Mouse (Mus musculus) hindbrain, embryonic 16.5 days (tissue): ENCODE measurements at regions not wholly inside any gene's neighbourhood (a gene's known extent, or its start where the extent isn't known, plus 50 kb on each side); places are given as distances from the start of the nearest gene placed in this dataset.

Source experiments
- ATAC-seq: fragments of 200-750 bp; cut with Nextera tagmentation; 2 replicates; pipeline ENCODE4 v1.8.0; 2017; ENCODE audit warnings: moderate TSS enrichment, moderate library complexity
- H3K27ac ChIP-seq: fragments of 300-500 bp; sonication (generic); 2 replicates; pipeline ENCODE4 v1.5.1; 2014; ENCODE audit warnings: low read depth, mild to moderate bottlenecking, control low read depth, low read length, moderate library complexity
- H3K27me3 ChIP-seq: fragments of 300-500 bp; sonication (generic); replicated peaks from 2 replicates; pipeline ENCODE4 v1.6.1; 2014; ENCODE audit warnings: low read length; ENCODE audit not compliant: control insufficient read depth, insufficient read depth
- H3K36me3 ChIP-seq: fragments of 300-500 bp; sonication (generic); 2 replicates; pipeline ENCODE4 v1.6.1; 2014; ENCODE audit warnings: mild to moderate bottlenecking, low read length, moderate library complexity, mixed read lengths; ENCODE audit not compliant: control insufficient read depth, insufficient read depth
- H3K4me1 ChIP-seq: fragments of 300-500 bp; sonication (generic); 2 replicates; pipeline ENCODE4 v1.6.1; 2014; ENCODE audit warnings: low read depth, low read length; ENCODE audit not compliant: control insufficient read depth, insufficient read depth
- H3K4me2 ChIP-seq: fragments of 300-500 bp; sonication (generic); 2 replicates; pipeline ENCODE4 v1.6.1; 2014; ENCODE audit warnings: mild to moderate bottlenecking, low read length, control low read depth, moderate library complexity
- H3K4me3 ChIP-seq: fragments of 300-500 bp; sonication (generic); 2 replicates; pipeline ENCODE4 v1.5.1; 2014; ENCODE audit warnings: mild to moderate bottlenecking, low read length, control low read depth, moderate library complexity
- H3K9ac ChIP-seq: fragments of 300-500 bp; sonication (generic); 2 replicates; pipeline ENCODE4 v1.6.1; 2014; ENCODE audit warnings: low read depth, mild to moderate bottlenecking, control low read depth, low read length, moderate library complexity
- H3K9me3 ChIP-seq: fragments of 300-500 bp; sonication (generic); 2 replicates; pipeline ENCODE4 v1.6.1; 2014; ENCODE audit warnings: mild to moderate bottlenecking, low read length, moderate library complexity; ENCODE audit not compliant: control insufficient read depth
- WGBS: fragments of 180-500 bp; shearing (Covaris S2); extraction: QIAGEN DNeasy Blood & Tissue Kit; methylation state at CpG from one replicate; pipeline ENCODE4 v1.1.7; 2014; 5-methylcytosine and 5-hydroxymethylcytosine counted together

DNA sequence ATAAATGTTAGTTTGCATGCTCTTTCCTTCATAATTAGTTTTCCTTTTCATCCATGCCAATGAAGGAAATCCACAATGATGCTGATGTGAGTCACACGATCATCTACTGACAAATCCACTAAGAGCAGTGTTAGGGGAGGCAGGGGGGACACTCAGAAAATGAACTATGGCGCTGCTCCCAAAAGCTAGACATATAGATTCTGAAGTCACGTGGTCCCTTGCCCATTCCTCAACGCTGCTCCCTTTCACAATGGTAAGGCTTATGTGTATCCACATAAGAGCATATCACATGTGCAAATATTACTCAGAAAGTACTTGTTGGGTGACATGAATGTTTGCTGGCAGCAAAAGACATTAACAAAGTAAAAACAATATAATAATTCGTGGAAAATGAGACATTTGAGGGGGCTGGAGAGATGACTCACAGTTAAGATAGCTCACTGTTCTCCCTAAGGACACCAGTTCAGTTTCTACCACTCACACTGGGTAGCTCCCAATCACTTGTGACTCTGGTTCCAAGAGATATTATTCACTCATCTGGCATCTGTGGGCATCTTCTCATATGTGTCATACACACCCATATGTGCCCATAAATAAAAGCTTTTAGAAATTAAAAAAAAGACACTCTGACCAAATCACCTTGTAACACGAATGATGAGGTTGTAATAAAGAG, 88.3 kb upstream of the Ccdc190 start:
- no peaks in the 10 kb centered on the region for H3K9me3 ChIP-seq
- H3K4me1 ChIP-seq = no peaks in the 10 kb centered on the region
- no peak for ATAC-seq
- H3K4me2 ChIP-seq = no peak overlapping the region
- no peaks in the 10 kb centered on the region for H3K27me3 ChIP-seq
- no peak overlapping the region for H3K4me3 ChIP-seq
- no peak overlapping the region for H3K27ac ChIP-seq
- 81% methylated on average over 6 of the region's 6 CpGs for WGBS
- H3K9ac ChIP-seq = no peak overlapping the region
- no peaks in the 10 kb centered on the region for H3K36me3 ChIP-seq

DNA sequence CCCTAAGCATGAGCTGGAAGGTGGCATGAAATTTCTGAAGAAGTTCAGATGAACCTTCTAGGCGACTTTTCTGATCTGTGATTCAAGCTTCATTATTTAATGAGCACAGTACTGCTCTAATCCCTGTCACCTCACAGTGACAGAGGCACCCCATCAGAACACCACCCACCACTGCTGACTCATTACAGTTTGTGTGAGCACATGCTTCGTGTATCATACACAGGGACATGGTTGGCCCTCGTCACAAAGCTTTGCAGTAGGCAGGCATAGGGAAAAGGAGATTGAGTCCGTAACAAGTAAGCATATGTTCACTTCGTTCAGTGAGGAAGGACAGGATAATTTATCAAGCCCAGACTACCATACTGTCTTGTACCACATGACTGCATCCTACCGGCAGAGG, 85.9 kb upstream of the Rgs4 start:
- no peak overlapping the region for H3K27ac ChIP-seq
- H3K27me3 ChIP-seq = no peaks in the 10 kb centered on the region
- no peak overlapping the region for H3K4me3 ChIP-seq
- no peaks in the 10 kb centered on the region for H3K9me3 ChIP-seq
- H3K36me3 ChIP-seq = no peaks in the 10 kb centered on the region
- no peak overlapping the region for H3K4me2 ChIP-seq
- no peak overlapping the region for H3K9ac ChIP-seq
- no peaks in the 10 kb centered on the region for H3K4me1 ChIP-seq
- WGBS = 71% methylated on average over 6 of the region's 6 CpGs
- no peak for ATAC-seq

- Histone ChIP-seq H3K9me3 (no peaks in the 10 kb centered on the region), H3K4me3 (no peak overlapping the region), H3K27me3 (no peaks in the 10 kb centered on the region), H3K36me3 (no peaks in the 10 kb centered on the region), H3K4me2 (no peak overlapping the region), H3K4me1 (no peaks in the 10 kb centered on the region), H3K9ac (no peak overlapping the region), H3K27ac (no peak overlapping the region)
- WGBS = 72% methylated on average over 8 of the region's 8 CpGs
- ATAC-seq = no peak
These were observed 84.1 kb upstream of the Rgs4 start for GRCm38 (mm10) chr1:169831326-169832066.

DNA sequence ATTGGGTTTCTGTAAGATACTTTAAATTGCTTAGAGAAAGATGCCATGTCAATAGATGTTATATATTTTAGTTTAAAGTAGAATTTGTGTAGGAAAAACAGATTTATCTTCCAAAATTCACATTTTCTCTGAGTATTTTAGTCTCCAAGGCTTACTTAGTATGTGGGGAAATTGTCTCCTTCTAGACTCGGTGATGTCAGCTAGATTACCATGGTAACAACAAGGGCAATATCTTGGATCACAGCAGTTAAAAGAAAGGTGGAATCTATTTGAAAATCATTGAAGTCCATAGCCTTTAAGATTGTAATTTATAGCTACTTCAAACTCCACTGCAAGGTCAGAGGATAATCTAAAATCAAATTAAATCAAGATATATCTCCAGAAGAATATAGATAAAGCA, 83.2 kb upstream of the Rgs4 start:
- no peaks in the 10 kb centered on the region for H3K9me3 ChIP-seq
- H3K27me3 ChIP-seq = no peaks in the 10 kb centered on the region
- peak; percentile 73 for ATAC-seq
- no peak overlapping the region for H3K27ac ChIP-seq
- no peak overlapping the region for H3K4me2 ChIP-seq
- no peaks in the 10 kb centered on the region for H3K36me3 ChIP-seq
- no peaks in the 10 kb centered on the region for H3K4me1 ChIP-seq
- H3K9ac ChIP-seq = no peak overlapping the region
- WGBS = 30% methylated on average over 1 of the region's 1 CpGs
- H3K4me3 ChIP-seq = no peak overlapping the region

GRCm38 (mm10) chr1:169822034-169822433, 74.6 kb upstream of the Rgs4 start:
- WGBS = 51% methylated on average over 7 of the region's 7 CpGs
- Histone ChIP-seq H3K9me3 (no peaks in the 10 kb centered on the region), H3K27ac (no peak overlapping the region), H3K4me1 (no peaks in the 10 kb centered on the region), H3K9ac (no peak overlapping the region), H3K4me3 (no peak overlapping the region), H3K4me2 (no peak overlapping the region), H3K27me3 (no peaks in the 10 kb centered on the region), H3K36me3 (no peaks in the 10 kb centered on the region)
- ATAC-seq = no peak

DNA sequence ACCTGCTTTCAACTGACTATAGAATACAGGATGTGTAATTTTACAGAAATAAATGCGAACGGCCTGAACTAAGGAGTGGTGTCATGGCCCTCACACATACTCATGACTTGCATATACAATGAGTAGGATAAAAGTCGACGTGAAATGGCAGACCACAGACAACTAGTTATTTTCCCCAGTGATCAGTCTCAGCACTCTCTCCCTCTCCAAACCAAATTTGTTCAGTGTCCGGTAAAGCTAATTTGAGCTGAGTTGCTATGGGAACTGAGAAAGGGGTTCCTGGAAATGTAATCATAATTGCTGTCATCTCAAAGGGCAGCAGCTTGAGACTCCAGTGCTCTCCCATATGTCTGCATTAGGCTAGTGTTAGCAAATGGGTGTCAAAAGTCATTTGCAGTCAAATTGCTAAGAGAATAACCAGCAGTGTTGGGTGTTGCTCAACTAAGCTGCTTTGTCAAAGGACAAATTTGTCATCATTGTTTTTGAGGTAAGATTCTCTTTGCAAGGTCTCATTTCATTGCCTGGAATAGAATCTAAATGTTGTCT, 72.0 kb upstream of the Rgs4 start:
- WGBS = 71% methylated on average over 5 of the region's 5 CpGs
- no peak overlapping the region for H3K9ac ChIP-seq
- 0 out of 2 replicates have a peak, but pooled peaks have one; percentile 27 for ATAC-seq
- no peaks in the 10 kb centered on the region for H3K36me3 ChIP-seq
- no peak overlapping the region for H3K4me3 ChIP-seq
- no peaks in the 10 kb centered on the region for H3K4me1 ChIP-seq
- no peak overlapping the region for H3K4me2 ChIP-seq
- no peak overlapping the region for H3K27ac ChIP-seq
- H3K9me3 ChIP-seq = no peaks in the 10 kb centered on the region
- no peaks in the 10 kb centered on the region for H3K27me3 ChIP-seq

- H3K4me2 ChIP-seq = no peak overlapping the region
- no peaks in the 10 kb centered on the region for H3K4me1 ChIP-seq
- no peak overlapping the region for H3K27ac ChIP-seq
- no peaks in the 10 kb centered on the region for H3K9me3 ChIP-seq
- no peaks in the 10 kb centered on the region for H3K36me3 ChIP-seq
- no peak overlapping the region for H3K4me3 ChIP-seq
- H3K9ac ChIP-seq = no peak overlapping the region
- WGBS = 61% methylated on average over 6 of the region's 6 CpGs
- no peaks in the 10 kb centered on the region for H3K27me3 ChIP-seq
- no peak for ATAC-seq
These were observed 69.5 kb upstream of the Rgs4 start for GRCm38 (mm10) chr1:169816939-169817338.

DNA sequence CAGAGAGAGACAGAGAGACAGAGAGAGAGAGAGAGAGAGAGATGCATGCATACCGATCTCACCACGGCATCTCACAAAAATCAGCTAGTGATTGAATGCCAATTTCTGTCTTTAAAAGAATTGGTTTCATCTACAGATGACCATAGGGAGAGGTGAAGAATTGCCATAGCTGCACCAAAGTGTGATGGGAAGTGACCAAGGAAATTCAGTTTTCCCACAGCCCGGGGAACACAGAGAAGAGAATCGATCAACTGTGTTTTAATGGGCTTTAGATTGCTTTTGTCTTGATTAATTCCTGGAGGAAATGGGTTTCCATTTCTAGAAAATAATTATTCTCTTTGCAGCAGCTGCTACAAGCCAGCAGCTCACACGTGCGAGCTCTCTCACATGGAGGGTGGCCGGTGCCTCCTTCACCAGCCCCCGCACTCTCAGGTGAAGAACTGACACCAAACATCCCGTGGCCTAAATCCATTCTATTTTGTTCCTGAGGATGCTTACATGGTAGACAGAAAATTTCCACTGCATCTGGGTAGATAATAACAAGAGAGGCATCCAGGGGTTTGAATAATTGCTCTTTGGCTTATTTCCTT, 65.2 kb upstream of the Rgs4 start:
- Histone ChIP-seq H3K36me3 (no peaks in the 10 kb centered on the region), H3K4me3 (no peak overlapping the region), H3K27ac (no peak overlapping the region), H3K9ac (no peak overlapping the region), H3K27me3 (no peaks in the 10 kb centered on the region), H3K4me1 (no peaks in the 10 kb centered on the region), H3K4me2 (no peak overlapping the region), H3K9me3 (no peaks in the 10 kb centered on the region)
- ATAC-seq = 0 out of 2 replicates have a peak, but pooled peaks have one; percentile 48
- WGBS = 40% methylated on average over 9 of the region's 9 CpGs

DNA sequence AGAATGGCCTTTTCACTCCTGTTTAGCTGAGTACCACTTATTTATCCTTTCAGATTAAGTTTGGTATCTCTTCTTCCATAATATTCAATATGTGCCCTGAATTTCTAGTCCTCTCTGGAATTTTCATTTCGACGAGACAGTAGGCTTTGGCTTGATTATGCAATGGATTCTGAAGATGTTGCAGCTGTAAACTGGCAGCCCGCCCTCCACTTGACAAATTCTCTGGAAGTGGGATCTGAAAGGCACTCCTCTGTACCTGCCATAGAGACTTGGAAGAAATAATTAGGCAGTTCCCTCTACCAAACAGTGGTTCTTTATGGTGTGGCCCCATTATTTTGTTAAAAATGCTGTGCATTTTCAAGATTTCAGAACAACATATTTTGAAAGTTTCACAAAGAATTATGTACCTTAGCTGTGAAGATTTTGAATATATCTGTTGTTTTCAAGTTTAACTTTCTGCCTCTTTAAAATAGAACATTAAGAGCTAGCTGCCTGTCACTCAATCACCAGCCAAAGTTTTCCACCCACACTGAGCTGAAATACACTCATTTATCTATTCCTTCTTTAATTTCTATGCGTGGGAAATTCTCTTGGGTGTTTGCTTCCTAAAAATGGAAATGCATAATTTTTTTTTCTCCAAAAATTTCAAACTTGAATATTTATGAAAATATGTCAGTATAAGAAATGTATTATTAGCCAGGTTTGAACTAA, 56.1 kb upstream of the Rgs4 start:
- 86% methylated on average over 4 of the region's 4 CpGs for WGBS

More for the DNA sequence above, 56.1 kb upstream of the Rgs4 start:
- H3K4me3 ChIP-seq = no peak overlapping the region
- H3K9me3 ChIP-seq = no peaks in the 10 kb centered on the region
- no peaks in the 10 kb centered on the region for H3K27me3 ChIP-seq
- no peaks in the 10 kb centered on the region for H3K36me3 ChIP-seq
- no peaks in the 10 kb centered on the region for H3K4me1 ChIP-seq
- H3K9ac ChIP-seq = no peak overlapping the region
- no peak overlapping the region for H3K4me2 ChIP-seq
- no peak for ATAC-seq
- no peak overlapping the region for H3K27ac ChIP-seq
